Mouse (Mus musculus) heart, embryonic 12.5 days (tissue): ENCODE results near the gene Slc16a9. TPM values are rescaled to one million over a fixed set of nuclear protein-coding genes. Genes with fewer than 3 reads are reported as not detected.

ENCODE experiments used
- ATAC-seq: fragments of 200-750 bp; cut with Nextera tagmentation; 2 replicates; pipeline ENCODE4 v1.8.0; 2017; ENCODE audit warnings: moderate TSS enrichment, moderate library complexity; ENCODE audit not compliant: insufficient number of reproducible peaks, low FRiP score
- H3K27ac ChIP-seq: fragments of 300-500 bp; sonication (generic); 2 replicates; pipeline ENCODE4 v1.5.1; 2016; ENCODE audit warnings: mild to moderate bottlenecking, moderate library complexity; ENCODE audit not compliant: poor library complexity, severe bottlenecking
- H3K27me3 ChIP-seq: fragments of 300-500 bp; sonication (generic); replicated peaks from 2 replicates; pipeline ENCODE4 v1.6.1; 2016; ENCODE audit warnings: mild to moderate bottlenecking, moderate library complexity
- H3K36me3 ChIP-seq: fragments of 300-500 bp; sonication (generic); 2 replicates; pipeline ENCODE4 v1.6.1; 2016; ENCODE audit warnings: mild to moderate bottlenecking, moderate library complexity
- H3K4me1 ChIP-seq: fragments of 300-500 bp; sonication (generic); replicated peaks from 2 replicates; pipeline ENCODE4 v1.6.1; 2016; ENCODE audit warnings: mild to moderate bottlenecking
- H3K4me2 ChIP-seq: fragments of 300-500 bp; sonication (generic); 2 replicates; pipeline ENCODE4 v1.6.1; 2016; ENCODE audit warnings: mild to moderate bottlenecking, moderate library complexity
- H3K4me3 ChIP-seq: fragments of 300-500 bp; sonication (generic); 2 replicates; pipeline ENCODE4 v1.5.1; 2016; ENCODE audit warnings: mild to moderate bottlenecking
- H3K9ac ChIP-seq: fragments of 300-500 bp; sonication (generic); 2 replicates; pipeline ENCODE4 v1.6.1; 2016; ENCODE audit warnings: mild to moderate bottlenecking, moderate library complexity
- H3K9me3 ChIP-seq: fragments of 300-500 bp; sonication (generic); replicated peaks from 2 replicates; pipeline ENCODE4 v1.6.1; 2016; ENCODE audit warnings: mild to moderate bottlenecking, moderate library complexity
- WGBS: fragments of 180-500 bp; shearing (Covaris S2); methylation state at CpG from one replicate; pipeline ENCODE4 v1.1.7; 2016; 5-methylcytosine and 5-hydroxymethylcytosine counted together
- polyA plus RNA-seq: library from polyadenylated mRNA; unstranded; fragments of >200 nt; fragmentation: Nextera tagmentation; extraction: Ambion mirVana; gene quantifications from 2 replicates; pipeline ENCODE4 v1.2.1, GENCODE M21; 2016

Slc16a9 gene
- polyA plus RNA-seq, 1 experiment from 2014 or later = 0.98 TPM

GRCm38 (mm10) chr10:70250766-70251165 is 5.9 kb downstream of the Slc16a9 start:
- H3K4me3 ChIP-seq = no peak overlapping the region
- no peak overlapping the region for H3K9ac ChIP-seq
- H3K4me1 ChIP-seq = peaks cover 5% of the 10 kb centered on the region; the same call in 1 of the 2 replicates
- H3K36me3 ChIP-seq = no peaks in the 10 kb centered on the region
- no peak overlapping the region for H3K27ac ChIP-seq
- H3K27me3 ChIP-seq = peaks cover 14% of the 10 kb centered on the region; the same call in 1 of the 2 replicates
- no peak overlapping the region for H3K4me2 ChIP-seq
- H3K9me3 ChIP-seq = no peaks in the 10 kb centered on the region
- no peak for ATAC-seq
- WGBS = 80% methylated on average over 6 of the region's 6 CpGs

GRCm38 (mm10) chr10:70254666-70255065 is 9.8 kb downstream of the Slc16a9 start:
- H3K4me2 ChIP-seq = no peak overlapping the region
- no peaks in the 10 kb centered on the region for H3K27me3 ChIP-seq
- no peaks in the 10 kb centered on the region for H3K9me3 ChIP-seq
- no peak overlapping the region for H3K4me3 ChIP-seq
- no peak overlapping the region for H3K27ac ChIP-seq
- 68% methylated on average over 4 of the region's 4 CpGs for WGBS
- H3K4me1 ChIP-seq = no peaks in the 10 kb centered on the region
- H3K9ac ChIP-seq = no peak overlapping the region
- H3K36me3 ChIP-seq = no peaks in the 10 kb centered on the region
- ATAC-seq = no peak

GRCm38 (mm10) chr10:70255601-70256210 is 10.8 kb downstream of the Slc16a9 start:
- Histone ChIP-seq H3K4me1 (no peaks in the 10 kb centered on the region), H3K36me3 (no peaks in the 10 kb centered on the region), H3K4me2 (no peak overlapping the region), H3K27ac (no peak overlapping the region), H3K4me3 (no peak overlapping the region), H3K9me3 (no peaks in the 10 kb centered on the region), H3K27me3 (no peaks in the 10 kb centered on the region), H3K9ac (no peak overlapping the region)
- ATAC-seq = no peak
- 81% methylated on average over 15 of the region's 15 CpGs for WGBS

- no peaks in the 10 kb centered on the region for H3K9me3 ChIP-seq
- no peak overlapping the region for H3K4me3 ChIP-seq
- H3K4me2 ChIP-seq = no peak overlapping the region
- ATAC-seq = no peak
- WGBS = 76% methylated on average over 4 of the region's 4 CpGs
- no peaks in the 10 kb centered on the region for H3K4me1 ChIP-seq
- no peak overlapping the region for H3K27ac ChIP-seq
- no peaks in the 10 kb centered on the region for H3K27me3 ChIP-seq
- no peaks in the 10 kb centered on the region for H3K36me3 ChIP-seq
- no peak overlapping the region for H3K9ac ChIP-seq
Measured at GRCm38 (mm10) chr10:70257029-70257428, 12.1 kb downstream of the Slc16a9 start.

- Histone ChIP-seq H3K4me1 (no peaks in the 10 kb centered on the region), H3K27ac (no peak overlapping the region), H3K4me2 (no peak overlapping the region), H3K4me3 (no peak overlapping the region), H3K9me3 (no peaks in the 10 kb centered on the region), H3K36me3 (no peaks in the 10 kb centered on the region), H3K27me3 (no peaks in the 10 kb centered on the region), H3K9ac (no peak overlapping the region)
- ATAC-seq = no peak
- WGBS = 71% methylated on average over 4 of the region's 4 CpGs
Measured at GRCm38 (mm10) chr10:70260904-70261303, 16.0 kb downstream of the Slc16a9 start.

GRCm38 (mm10) chr10:70262051-70262450 is 17.2 kb downstream of the Slc16a9 start:
- Histone ChIP-seq H3K9ac (no peak overlapping the region), H3K4me2 (no peak overlapping the region), H3K9me3 (no peaks in the 10 kb centered on the region), H3K36me3 (no peaks in the 10 kb centered on the region), H3K27me3 (no peaks in the 10 kb centered on the region), H3K4me3 (no peak overlapping the region), H3K4me1 (no peaks in the 10 kb centered on the region), H3K27ac (no peak overlapping the region)
- 82% methylated on average over 3 of the region's 3 CpGs for WGBS
- no peak for ATAC-seq

DNA sequence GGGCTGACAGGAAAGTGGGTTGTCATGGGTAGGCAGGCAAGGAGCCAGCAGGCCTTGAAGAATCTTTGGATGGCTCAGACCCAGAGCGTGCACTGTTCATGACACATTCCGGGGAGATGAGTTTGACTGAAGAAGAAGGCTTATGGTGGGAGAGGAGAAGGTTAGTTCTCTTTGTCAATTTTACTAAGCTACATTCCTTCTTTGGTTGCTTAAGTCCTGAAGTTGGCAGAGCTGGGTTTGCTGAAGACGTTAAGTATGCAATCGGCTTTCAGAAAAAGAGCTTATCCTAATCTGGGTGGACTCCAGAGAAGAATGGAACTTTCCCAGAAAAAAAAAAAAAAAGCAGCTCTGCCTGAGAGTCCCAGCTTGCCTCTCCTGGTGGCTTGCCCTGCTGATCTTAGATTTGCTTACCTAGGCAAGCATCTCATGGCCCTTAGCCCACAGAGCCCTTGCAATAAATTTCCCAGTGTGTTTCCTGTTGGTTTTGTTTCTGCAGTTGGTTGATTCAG is 18.8 kb downstream of the Slc16a9 start:
- no peaks in the 10 kb centered on the region for H3K36me3 ChIP-seq
- H3K27ac ChIP-seq = no peak overlapping the region
- ATAC-seq = no peak
- H3K27me3 ChIP-seq = no peaks in the 10 kb centered on the region
- H3K4me2 ChIP-seq = no peak overlapping the region
- no peak overlapping the region for H3K4me3 ChIP-seq
- no peaks in the 10 kb centered on the region for H3K4me1 ChIP-seq
- H3K9me3 ChIP-seq = no peaks in the 10 kb centered on the region
- 74% methylated on average over 4 of the region's 4 CpGs for WGBS
- no peak overlapping the region for H3K9ac ChIP-seq

DNA sequence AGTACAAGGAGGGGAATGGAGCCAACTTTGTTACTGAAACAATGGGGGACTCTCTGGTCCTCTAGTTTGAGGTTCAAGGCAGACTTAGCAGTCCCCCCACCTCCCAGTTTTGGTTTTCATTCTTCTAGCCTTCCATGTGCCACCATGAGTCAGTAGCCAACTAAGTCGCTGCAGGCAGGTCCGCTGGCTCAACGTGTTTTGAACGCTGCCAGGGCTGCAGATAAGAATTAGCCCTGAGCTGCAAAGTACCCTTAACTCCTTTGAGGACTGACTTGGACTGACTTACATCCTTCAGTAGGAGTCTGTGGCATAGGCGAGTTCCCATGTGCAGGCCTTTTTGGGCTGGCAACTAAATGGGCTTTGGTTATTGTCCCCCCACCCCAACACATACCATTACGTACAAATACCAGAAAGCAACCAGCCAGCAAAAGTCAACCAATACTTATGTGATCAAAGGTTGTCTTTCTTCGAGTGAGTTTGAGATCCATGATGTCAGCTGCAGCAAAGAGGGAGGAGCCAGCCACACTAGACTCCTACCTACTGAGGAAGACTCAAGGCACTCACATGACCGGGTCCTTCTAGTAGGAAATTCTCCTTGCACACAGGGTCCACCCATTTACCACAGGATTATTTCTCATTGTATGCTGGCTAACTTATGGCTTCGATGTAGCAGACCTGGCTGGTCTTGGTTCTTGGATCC is 19.6 kb downstream of the Slc16a9 start:
- Histone ChIP-seq H3K4me2 (no peak overlapping the region), H3K4me3 (no peak overlapping the region), H3K4me1 (no peaks in the 10 kb centered on the region), H3K27me3 (no peaks in the 10 kb centered on the region), H3K9me3 (no peaks in the 10 kb centered on the region), H3K9ac (no peak overlapping the region), H3K27ac (no peak overlapping the region), H3K36me3 (no peaks in the 10 kb centered on the region)
- 68% methylated on average over 9 of the region's 9 CpGs for WGBS
- no peak for ATAC-seq

DNA sequence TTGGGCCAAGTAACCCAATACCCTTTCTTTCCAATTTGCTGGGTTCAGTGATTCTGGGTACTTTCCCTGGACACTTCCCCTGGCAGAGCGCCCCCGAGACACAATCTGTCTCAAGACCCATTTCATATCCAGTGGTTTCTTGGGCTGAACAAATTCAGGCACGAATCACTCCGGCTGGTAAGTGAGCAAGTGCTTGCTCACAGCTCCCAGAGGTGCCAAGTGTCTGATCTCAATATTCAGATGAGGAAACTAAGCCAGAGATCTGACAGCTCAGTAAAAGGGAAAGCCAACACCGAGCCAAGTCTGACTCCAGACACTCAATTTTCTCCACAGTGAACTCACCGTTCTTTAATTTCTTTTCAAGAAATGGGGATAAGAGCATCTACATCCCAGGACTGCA is 21.6 kb downstream of the Slc16a9 start:
- ATAC-seq = no peak
- Histone ChIP-seq H3K9me3 (no peaks in the 10 kb centered on the region), H3K9ac (no peak overlapping the region), H3K4me3 (no peak overlapping the region), H3K27ac (no peak overlapping the region), H3K27me3 (no peaks in the 10 kb centered on the region), H3K4me2 (no peak overlapping the region), H3K36me3 (no peaks in the 10 kb centered on the region), H3K4me1 (no peaks in the 10 kb centered on the region)
- 81% methylated on average over 6 of the region's 6 CpGs for WGBS

- no peak for ATAC-seq
- H3K4me2 ChIP-seq = no peak overlapping the region
- no peaks in the 10 kb centered on the region; the same call in 1 of the 2 replicates for H3K9me3 ChIP-seq
- H3K27me3 ChIP-seq = no peaks in the 10 kb centered on the region
- 74% methylated on average over 23 of the region's 23 CpGs for WGBS
- no peak overlapping the region for H3K9ac ChIP-seq
- no peaks in the 10 kb centered on the region for H3K36me3 ChIP-seq
- H3K4me3 ChIP-seq = no peak overlapping the region
- H3K27ac ChIP-seq = no peak overlapping the region
- no peaks in the 10 kb centered on the region for H3K4me1 ChIP-seq
Measured at GRCm38 (mm10) chr10:70268581-70269446, 23.9 kb downstream of the Slc16a9 start.

DNA sequence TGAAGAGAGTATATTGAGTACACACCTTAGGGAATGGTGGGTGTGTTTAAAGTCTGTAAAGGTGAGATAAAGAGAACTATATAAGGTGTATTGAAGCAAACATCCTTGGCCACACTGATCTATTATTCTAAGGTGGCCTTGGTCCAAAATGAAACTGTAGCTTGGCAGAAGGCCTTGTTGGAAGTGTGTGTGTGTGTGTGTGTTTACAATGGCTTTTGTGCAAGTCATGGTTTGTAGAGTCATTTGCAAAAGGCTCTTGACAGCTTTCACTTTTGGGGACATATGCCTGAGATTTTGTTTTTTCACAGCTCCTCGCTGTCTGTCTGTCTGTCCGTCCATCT is 24.5 kb downstream of the Slc16a9 start:
- ATAC-seq = no peak
- H3K9me3 ChIP-seq = no peaks in the 10 kb centered on the region; the same call in 1 of the 2 replicates
- WGBS = 79% methylated on average over 2 of the region's 2 CpGs

More for the DNA sequence above, 24.5 kb downstream of the Slc16a9 start:
- Histone ChIP-seq H3K36me3 (no peaks in the 10 kb centered on the region), H3K27me3 (no peaks in the 10 kb centered on the region), H3K4me2 (no peak overlapping the region), H3K27ac (no peak overlapping the region), H3K9ac (no peak overlapping the region), H3K4me3 (no peak overlapping the region), H3K4me1 (no peaks in the 10 kb centered on the region)
